Mouse (Mus musculus) intestine, embryonic 14.5 days (tissue): ENCODE measurements around the gene Smim13. TPM values are rescaled to one million over a fixed set of nuclear protein-coding genes. Genes with fewer than 3 reads are reported as not detected.

ENCODE experiments used
- ATAC-seq: fragments of 200-750 bp; cut with Nextera tagmentation; replicated peaks from 2 replicates; pipeline ENCODE4 v1.8.0; 2017; ENCODE audit warnings: low read depth, moderate number of reproducible peaks, moderate TSS enrichment, moderate library complexity; ENCODE audit not compliant: low FRiP score, low TSS enrichment
- DNase-seq: peaks from one replicate; pipeline ENCODE4 v3.0.0-alpha.2; 2018; ENCODE audit warnings: low spot score
- H3K27ac ChIP-seq: fragments of 300-500 bp; sonication (generic); 2 replicates; pipeline ENCODE4 v1.5.1; 2014; ENCODE audit warnings: low read depth, mild to moderate bottlenecking, control low read depth
- H3K27me3 ChIP-seq: fragments of 300-500 bp; sonication (generic); replicated peaks from 2 replicates; pipeline ENCODE4 v1.6.1; 2014; ENCODE audit warnings: low read length, control low read depth; ENCODE audit not compliant: control insufficient read depth, insufficient read depth
- H3K36me3 ChIP-seq: fragments of 300-500 bp; sonication (generic); 2 replicates; pipeline ENCODE4 v1.6.1; 2014; ENCODE audit warnings: low read length, control low read depth; ENCODE audit not compliant: control insufficient read depth, insufficient read depth
- H3K4me1 ChIP-seq: fragments of 300-500 bp; sonication (generic); replicated peaks from 2 replicates; pipeline ENCODE4 v1.6.1; 2014; ENCODE audit warnings: low read length, control low read depth, mixed read lengths; ENCODE audit not compliant: control insufficient read depth, insufficient read depth
- H3K4me2 ChIP-seq: fragments of 300-500 bp; sonication (generic); 2 replicates; pipeline ENCODE4 v1.6.1; 2014; ENCODE audit warnings: low read length
- H3K4me3 ChIP-seq: fragments of 300-500 bp; sonication (generic); 2 replicates; pipeline ENCODE4 v1.5.1; 2014; ENCODE audit warnings: low read depth, low read length, control low read depth, mixed read lengths
- H3K9ac ChIP-seq: fragments of 300-500 bp; sonication (generic); 2 replicates; pipeline ENCODE4 v1.6.1; 2014; ENCODE audit warnings: mild to moderate bottlenecking, low read length
- H3K9me3 ChIP-seq: fragments of 300-500 bp; sonication (generic); 2 replicates; pipeline ENCODE4 v1.6.1; 2016; ENCODE audit warnings: low read length, control low read depth; ENCODE audit not compliant: control insufficient read depth
- WGBS: fragments of 180-500 bp; shearing (Covaris S2); extraction: QIAGEN DNeasy Blood & Tissue Kit; methylation state at CpG from one replicate; pipeline ENCODE4 v1.1.7; 2014; 5-methylcytosine and 5-hydroxymethylcytosine counted together
- polyA plus RNA-seq: library from polyadenylated mRNA; unstranded; fragments of >200 nt; fragmentation: Nextera tagmentation; extraction: Ambion mirVana; gene quantifications from 2 replicates; pipeline ENCODE4 v1.2.1, GENCODE M21; 2014

The Smim13 gene
- polyA plus RNA-seq, 1 experiment from 2014 or later = 13.0 TPM

GRCm38 (mm10) chr13:41285448-41285847, 35.8 kb downstream of the Smim13 start:
- ATAC-seq = no peak
- no peaks in the 10 kb centered on the region for H3K27me3 ChIP-seq
- H3K36me3 ChIP-seq = no peaks in the 10 kb centered on the region
- H3K4me2 ChIP-seq = no peak overlapping the region
- no peak overlapping the region for H3K27ac ChIP-seq
- no peaks in the 10 kb centered on the region for H3K9me3 ChIP-seq
- no peak overlapping the region for H3K4me3 ChIP-seq
- no peak for DNase-seq
- WGBS = 77% methylated on average over 4 of the region's 4 CpGs
- no peak overlapping the region for H3K9ac ChIP-seq
- H3K4me1 ChIP-seq = no peaks in the 10 kb centered on the region

- H3K4me2 ChIP-seq = no peak overlapping the region
- no peak overlapping the region for H3K9ac ChIP-seq
- DNase-seq (no peak), ATAC-seq (no peak)
- no peaks in the 10 kb centered on the region for H3K27me3 ChIP-seq
- H3K4me3 ChIP-seq = no peak overlapping the region
- no peaks in the 10 kb centered on the region for H3K36me3 ChIP-seq
- no peak overlapping the region for H3K27ac ChIP-seq
- WGBS = 69% methylated on average over 3 of the region's 3 CpGs
- H3K4me1 ChIP-seq = no peaks in the 10 kb centered on the region
- no peaks in the 10 kb centered on the region for H3K9me3 ChIP-seq
Observed at GRCm38 (mm10) chr13:41286285-41286684, 36.6 kb downstream of the Smim13 start.

- WGBS = 82% methylated on average over 4 of the region's 4 CpGs
Observed at GRCm38 (mm10) chr13:41291466-41291974, 41.9 kb downstream of the Smim13 start.

GRCm38 (mm10) chr13:41293595-41293994, 44.0 kb downstream of the Smim13 start:
- whole genome bisulfite sequencing = 40% methylated on average over 5 of the region's 5 CpGs
- no peaks in the 10 kb centered on the region for H3K9me3 ChIP-seq
- no peak for ATAC-seq

More at GRCm38 (mm10) chr13:41291466-41291974, 41.9 kb downstream of the Smim13 start:
- H3K4me2 ChIP-seq = no peak overlapping the region
- DNase-seq (no peak), ATAC-seq (no peak)
- H3K27ac ChIP-seq = no peak overlapping the region
- no peaks in the 10 kb centered on the region for H3K4me1 ChIP-seq
- no peak overlapping the region for H3K4me3 ChIP-seq
- no peaks in the 10 kb centered on the region for H3K36me3 ChIP-seq
- H3K9ac ChIP-seq = no peak overlapping the region
- no peaks in the 10 kb centered on the region for H3K27me3 ChIP-seq
- no peaks in the 10 kb centered on the region for H3K9me3 ChIP-seq

GRCm38 (mm10) chr13:41295886-41296285, 46.2 kb downstream of the Smim13 start:
- Histone ChIP-seq H3K4me2 (no peak overlapping the region), H3K27ac (no peak overlapping the region), H3K27me3 (no peaks in the 10 kb centered on the region), H3K36me3 (no peaks in the 10 kb centered on the region), H3K9ac (no peak overlapping the region), H3K4me3 (no peak overlapping the region), H3K4me1 (0 out of 2 replicates have a peak, but pooled peaks cover 3% of the 10 kb centered on the region), H3K9me3 (no peaks in the 10 kb centered on the region)
- no peak for DNase-seq
- ATAC-seq = no peak
- WGBS = 64% methylated on average over 6 of the region's 6 CpGs

More at GRCm38 (mm10) chr13:41293595-41293994, 44.0 kb downstream of the Smim13 start:
- DNase-seq = no peak
- no peak overlapping the region for H3K4me3 ChIP-seq
- H3K4me2 ChIP-seq = no peak overlapping the region
- no peaks in the 10 kb centered on the region for H3K27me3 ChIP-seq
- no peak overlapping the region for H3K27ac ChIP-seq
- H3K4me1 ChIP-seq = no peaks in the 10 kb centered on the region
- no peaks in the 10 kb centered on the region for H3K36me3 ChIP-seq
- no peak overlapping the region for H3K9ac ChIP-seq

GRCm38 (mm10) chr13:41296396-41296795, 46.8 kb downstream of the Smim13 start:
- H3K36me3 ChIP-seq = no peaks in the 10 kb centered on the region
- H3K9ac ChIP-seq = no peak overlapping the region
- no peaks in the 10 kb centered on the region for H3K9me3 ChIP-seq
- no peak for ATAC-seq
- no peak overlapping the region for H3K27ac ChIP-seq
- no peak for DNase-seq
- H3K4me3 ChIP-seq = no peak overlapping the region
- WGBS = 88% methylated on average over 10 of the region's 10 CpGs
- 0 out of 2 replicates have a peak, but pooled peaks cover 3% of the 10 kb centered on the region for H3K4me1 ChIP-seq
- H3K4me2 ChIP-seq = no peak overlapping the region
- H3K27me3 ChIP-seq = no peaks in the 10 kb centered on the region

GRCm38 (mm10) chr13:41298533-41298932, 48.9 kb downstream of the Smim13 start:
- Histone ChIP-seq H3K4me3 (no peak overlapping the region), H3K9me3 (no peaks in the 10 kb centered on the region), H3K27ac (0 out of 2 replicates have a peak overlapping the region, but pooled peaks have one; percentile 8), H3K4me2 (no peak overlapping the region), H3K4me1 (0 out of 2 replicates have a peak, but pooled peaks cover 3% of the 10 kb centered on the region), H3K36me3 (no peaks in the 10 kb centered on the region), H3K9ac (no peak overlapping the region), H3K27me3 (no peaks in the 10 kb centered on the region)
- ATAC-seq (no peak), DNase-seq (peak; percentile 43)
- WGBS = 14% methylated on average over 2 of the region's 2 CpGs

GRCm38 (mm10) chr13:41298996-41299395, 49.4 kb downstream of the Smim13 start:
- Histone ChIP-seq H3K4me2 (no peak overlapping the region), H3K27ac (0 out of 2 replicates have a peak overlapping the region, but pooled peaks have one; percentile 8), H3K9me3 (no peaks in the 10 kb centered on the region), H3K4me1 (0 out of 2 replicates have a peak, but pooled peaks cover 3% of the 10 kb centered on the region), H3K27me3 (no peaks in the 10 kb centered on the region), H3K36me3 (no peaks in the 10 kb centered on the region), H3K4me3 (no peak overlapping the region), H3K9ac (no peak overlapping the region)
- ATAC-seq (no peak), DNase-seq (peak; percentile 34)
- WGBS = 47% methylated on average over 5 of the region's 5 CpGs

- ATAC-seq (no peak), DNase-seq (no peak)
- Histone ChIP-seq H3K9ac (no peak overlapping the region), H3K4me2 (no peak overlapping the region), H3K9me3 (no peaks in the 10 kb centered on the region), H3K4me1 (0 out of 2 replicates have a peak, but pooled peaks cover 3% of the 10 kb centered on the region), H3K27ac (no peak overlapping the region), H3K36me3 (no peaks in the 10 kb centered on the region), H3K4me3 (no peak overlapping the region), H3K27me3 (no peaks in the 10 kb centered on the region)
- 53% methylated on average over 4 of the region's 4 CpGs for WGBS
Observed at GRCm38 (mm10) chr13:41300037-41300436, 50.4 kb downstream of the Smim13 start.
